Mouse (Mus musculus) forelimb bud, embryonic 11.5 days (tissue): Measurements from ENCODE around the gene Tedc1.

Experiments used
- DNase-seq: peaks from one replicate; pipeline ENCODE4 v3.0.0-alpha.2; 2012; ENCODE audit warnings: low read depth, low spot score

Gene Tedc1

GRCm38 (mm10) chr12:113155887-113156539 is at the start of gene Tedc1:
Tedc1 (plus strand) TSS chr12:113156421.
- peak; percentile 100 for DNase-seq

- DNase-seq = no peak
These were observed 48.6 kb upstream of the Tedc1 start for GRCm38 (mm10) chr12:113107431-113108124.

GRCm38 (mm10) chr12:113108528-113109283 is 47.5 kb upstream of the Tedc1 start:
- DNase-seq = no peak

DNA sequence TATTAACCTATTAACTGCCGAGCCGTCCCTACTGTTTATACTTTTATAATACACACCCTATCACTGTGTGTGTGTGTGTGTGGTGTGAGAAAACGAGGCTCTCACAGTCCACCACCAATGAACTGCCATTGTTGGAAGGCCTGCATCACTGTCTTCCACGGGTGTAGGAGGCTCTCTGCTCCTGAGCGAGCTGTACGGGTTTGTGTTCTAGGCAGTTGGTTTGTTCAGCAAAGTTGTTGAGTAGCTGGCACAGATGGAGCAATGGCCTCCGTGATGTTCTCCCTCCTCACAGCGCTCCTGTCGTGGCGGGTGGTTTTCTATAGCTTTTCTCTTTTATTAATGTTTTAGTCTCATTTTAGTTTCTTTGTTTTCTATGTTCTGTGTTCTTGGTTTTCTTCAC is 46.4 kb upstream of the Tedc1 start:
- DNase-seq = no peak

DNA sequence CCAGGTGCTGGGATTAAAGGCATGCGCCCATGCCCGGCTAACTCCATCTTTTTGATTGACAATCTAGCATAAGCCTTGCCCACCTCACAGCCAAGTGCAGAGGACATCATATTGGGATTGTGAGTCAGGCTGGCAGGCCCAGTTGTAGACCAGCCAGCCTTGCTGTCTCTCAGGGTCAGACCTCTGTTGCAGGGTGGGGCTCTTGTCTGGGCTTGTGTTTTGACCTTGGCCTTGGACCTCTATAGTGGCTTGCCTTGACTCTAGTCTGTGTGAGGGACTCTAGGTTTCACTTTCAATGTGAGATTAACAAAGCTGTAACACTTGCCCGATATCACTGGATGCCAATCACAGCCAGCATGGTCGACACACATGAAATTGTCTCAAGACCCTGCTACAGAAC is 42.1 kb upstream of the Tedc1 start:
- DNase-seq = no peak

- no peak for DNase-seq
These were observed 41.2 kb upstream of the Tedc1 start for GRCm38 (mm10) chr12:113114856-113115538.

GRCm38 (mm10) chr12:113119516-113120410 is 36.5 kb upstream of the Tedc1 start:
- DNase-seq = peak; percentile 67

GRCm38 (mm10) chr12:113124726-113125125 is 31.5 kb upstream of the Tedc1 start:
- no peak for DNase-seq

DNA sequence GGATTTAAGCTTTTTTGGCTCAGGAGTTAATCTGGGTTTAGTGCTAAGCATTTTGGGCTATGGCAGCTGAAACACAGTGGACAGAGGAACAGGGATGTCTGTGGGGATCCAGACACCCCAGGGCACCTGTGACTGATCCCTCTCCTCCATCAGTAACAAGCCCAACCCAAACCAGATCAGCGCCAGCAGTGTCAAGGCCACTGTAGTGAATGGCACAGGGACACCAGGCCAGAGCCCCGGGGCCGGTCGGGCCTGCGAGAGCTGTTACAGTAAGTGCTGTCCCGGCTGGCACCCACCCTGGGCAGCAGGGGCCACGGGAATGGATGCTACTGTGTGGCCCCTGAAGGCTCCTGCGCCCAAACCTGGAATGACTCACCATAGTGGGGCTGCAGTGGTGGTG is 25.5 kb upstream of the Tedc1 start:
- no peak for DNase-seq

DNA sequence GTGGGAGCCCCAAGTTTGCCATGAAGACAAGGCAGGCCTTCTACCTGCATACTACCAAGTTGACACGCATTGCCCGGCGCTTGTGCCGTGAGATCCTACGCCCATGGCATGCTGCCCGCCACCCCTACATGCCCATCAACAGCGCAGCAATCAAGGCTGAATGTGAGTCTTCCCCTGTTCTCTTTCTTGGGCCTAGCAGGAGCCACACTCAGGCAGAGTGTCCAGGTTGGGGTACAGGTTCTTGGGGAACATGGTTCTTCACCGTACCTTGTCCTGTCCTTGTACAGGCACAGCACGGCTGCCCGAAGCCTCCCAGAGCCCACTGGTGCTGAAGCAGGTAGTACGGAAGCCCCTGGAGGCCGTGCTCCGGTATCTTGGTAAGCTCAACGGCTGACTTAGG is 24.6 kb upstream of the Tedc1 start:
- DNase-seq = no peak

- DNase-seq = no peak
These were observed 23.7 kb upstream of the Tedc1 start for GRCm38 (mm10) chr12:113132567-113132966.

- no peak for DNase-seq
These were observed 23.0 kb upstream of the Tedc1 start for GRCm38 (mm10) chr12:113133260-113133659.

GRCm38 (mm10) chr12:113133861-113134403 is 22.3 kb upstream of the Tedc1 start:
- no peak for DNase-seq

DNA sequence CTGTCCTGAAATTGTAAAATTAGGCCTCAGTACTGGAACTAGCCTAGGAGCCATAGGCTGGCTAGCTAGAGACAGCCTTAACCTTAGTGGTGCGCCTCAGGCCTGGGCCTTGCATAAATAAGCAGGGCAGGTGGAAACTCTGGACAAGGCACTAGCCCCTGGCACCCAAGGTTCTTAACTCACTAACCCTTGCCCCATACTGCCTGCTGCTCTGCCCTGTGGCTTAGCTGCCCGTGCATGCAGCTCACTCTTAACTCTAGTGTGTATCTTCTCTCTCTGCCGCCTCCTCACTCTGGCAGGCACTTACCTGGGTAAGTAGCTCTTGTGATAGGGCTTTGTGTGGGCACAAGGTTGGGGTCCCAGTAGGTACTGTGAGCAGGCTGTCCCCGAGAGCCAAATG is 21.7 kb upstream of the Tedc1 start:
- DNase-seq = no peak

DNA sequence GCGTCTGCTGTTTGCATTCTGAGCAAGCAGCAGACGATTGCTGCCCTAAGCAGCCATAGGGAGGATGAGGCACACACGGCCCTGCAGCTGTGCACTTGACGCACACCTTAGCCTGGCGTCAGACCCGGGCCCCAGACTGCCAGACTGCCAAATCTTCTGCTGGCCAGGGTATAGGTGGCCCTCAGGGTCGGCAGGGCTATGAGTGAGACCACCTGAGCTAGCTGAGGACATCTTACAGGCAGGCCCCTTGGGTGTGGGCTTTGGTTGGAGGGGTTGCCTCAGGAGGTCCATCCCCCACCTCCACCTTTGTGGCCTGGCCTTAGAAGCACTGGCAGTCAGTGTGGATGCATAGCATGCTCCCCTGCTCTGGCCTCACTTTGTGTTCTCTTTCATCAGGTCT is 20.8 kb upstream of the Tedc1 start:
- DNase-seq = no peak

DNA sequence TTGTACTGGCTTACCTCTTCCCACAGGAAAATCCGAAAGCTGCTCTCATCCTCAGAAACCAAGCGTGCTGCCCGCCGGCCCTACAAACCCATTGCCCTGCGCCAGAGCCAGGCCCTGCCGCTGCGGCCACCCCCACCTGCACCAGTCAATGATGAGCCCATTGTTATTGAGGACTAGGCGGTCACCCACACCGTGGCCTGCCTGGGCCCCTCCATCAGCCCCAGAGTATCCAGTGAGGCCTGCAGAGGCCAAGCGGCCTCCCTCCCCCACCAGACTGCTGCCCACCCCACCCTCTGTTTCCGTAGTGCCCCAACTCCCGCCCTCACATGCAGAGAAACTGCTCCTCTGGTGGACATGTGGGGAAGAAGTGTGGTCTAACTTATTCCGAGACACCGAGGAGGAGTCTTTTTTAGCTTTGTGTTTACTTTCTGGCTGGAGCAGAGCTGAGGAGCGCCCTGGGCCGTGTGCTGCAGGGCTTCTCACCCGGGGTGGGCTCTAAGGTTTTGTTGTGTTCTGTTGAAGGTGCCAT is 19.7 kb upstream of the Tedc1 start:
- DNase-seq = no peak

DNA sequence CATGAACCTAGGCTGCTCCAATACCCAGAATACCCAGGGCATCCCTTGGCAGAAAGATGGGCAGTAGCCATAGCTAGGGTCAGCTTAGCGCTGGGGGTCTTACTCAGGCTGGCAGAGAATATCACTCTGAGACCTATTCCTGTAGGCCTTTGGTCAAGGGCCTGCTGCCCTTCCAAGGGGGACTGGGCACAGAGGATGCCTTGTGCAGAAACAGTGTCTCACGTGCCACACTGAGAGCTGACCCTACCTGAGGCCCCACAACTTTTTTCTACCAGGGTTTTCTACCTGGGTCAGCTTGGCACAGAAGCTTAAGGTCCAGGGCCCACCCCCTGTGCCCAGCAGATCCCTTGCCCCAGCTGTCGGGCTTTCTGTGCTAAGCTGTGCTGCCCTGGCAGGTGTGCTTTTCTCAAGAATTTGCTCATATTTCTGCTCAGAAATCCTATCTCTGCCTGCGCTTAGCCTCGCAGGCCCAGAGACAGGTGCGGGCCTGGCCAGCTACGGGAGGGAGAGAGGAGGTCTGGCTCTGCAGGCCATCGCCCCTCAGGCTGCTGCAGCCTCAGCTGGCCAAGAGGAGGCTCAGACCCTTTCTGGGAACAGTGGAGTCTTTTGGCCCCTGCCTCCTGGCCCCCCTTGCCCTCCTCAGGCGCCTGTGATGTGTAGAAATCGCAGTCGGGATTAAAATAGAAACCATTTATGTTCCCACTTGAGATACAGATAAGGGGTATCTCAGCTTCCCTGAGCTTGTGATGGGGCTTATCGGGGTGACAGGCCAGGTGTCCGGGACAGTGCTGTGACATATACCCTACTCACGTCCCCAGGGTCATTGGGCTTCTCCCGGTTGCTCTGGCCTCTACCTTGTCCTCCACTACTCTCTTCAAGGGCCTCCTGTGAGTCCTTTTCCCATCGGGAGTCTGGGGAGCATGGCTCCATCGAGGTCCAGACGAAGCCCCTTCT is 18.7 kb upstream of the Tedc1 start:
- no peak for DNase-seq

GRCm38 (mm10) chr12:113138291-113138690 is 17.9 kb upstream of the Tedc1 start:
- no peak for DNase-seq
